Mouse (Mus musculus) C2C12 (cell line): ENCODE results near the gene Polg2.

ENCODE experiments used
- CTCF ChIP-seq: IDR thresholded peaks from one replicate; pipeline ENCODE4 v1.5.1; 2011; ENCODE audit not compliant: control insufficient read depth, insufficient read depth, insufficient read length
- FOSL1 ChIP-seq: IDR thresholded peaks from one replicate; pipeline ENCODE4 v1.8.0; 2011; ENCODE audit warnings: mild to moderate bottlenecking, low read length; ENCODE audit not compliant: poor library complexity, insufficient read depth, severe bottlenecking
- MAX ChIP-seq: IDR thresholded peaks from one replicate; pipeline ENCODE4 v1.6.1; 2011; ENCODE audit warnings: mild to moderate bottlenecking, control low read depth
- USF1 ChIP-seq: IDR thresholded peaks from one replicate; pipeline ENCODE4 v1.6.1; 2011; ENCODE audit warnings: low read depth, mild to moderate bottlenecking, control low read depth, moderate library complexity

GRCm38 (mm10) chr11:106784476-106784875 is 5.1 kb upstream of the Polg2 start:
- TF ChIP-seq CTCF, result no peak
- TF ChIP-seq MAX, result no peak
- no peak for TF ChIP-seq FOSL1
- no peak for TF ChIP-seq USF1
